Mouse (Mus musculus) inflammation-experienced regulatory T-cells, adult 6 months (primary cell): ENCODE data around the gene Mcat. TPM values are rescaled to one million over a fixed set of nuclear protein-coding genes. Genes with fewer than 3 reads are reported as not detected.

Source experiments
- ATAC-seq: one replicate; pipeline ENCODE4 v1.8.0; 2017
- polyA plus RNA-seq, 3 experiments: library from polyadenylated mRNA; unstranded; fragments of 100-300 nt; shearing (Covaris generic); gene quantifications; one replicate each; pipeline ENCODE4 v1.2.1; 2017

Gene Mcat
- polyA plus RNA-seq, 3 experiments from 2014 or later, result 3.0 to 5.2 (median 4.1) TPM

- ATAC-seq, result no peak
Observed at GRCm38 (mm10) chr15:83575543-83575942, 12.0 kb upstream of the Mcat start.

- ATAC-seq, result no peak
Observed at GRCm38 (mm10) chr15:83574731-83575351, 11.3 kb upstream of the Mcat start.

GRCm38 (mm10) chr15:83573606-83574005 is 10.0 kb upstream of the Mcat start:
- ATAC-seq, result no peak

- no peak for ATAC-seq
Observed at GRCm38 (mm10) chr15:83572132-83572531, 8.5 kb upstream of the Mcat start.

GRCm38 (mm10) chr15:83571636-83572035 is 8.0 kb upstream of the Mcat start:
- no peak for ATAC-seq

GRCm38 (mm10) chr15:83570641-83571040 is 7.1 kb upstream of the Mcat start:
- no peak for ATAC-seq

GRCm38 (mm10) chr15:83569682-83570081 is 6.1 kb upstream of the Mcat start:
- ATAC-seq, result peak; percentile 54

GRCm38 (mm10) chr15:83568544-83568943 is 5.0 kb upstream of the Mcat start:
- no peak for ATAC-seq

GRCm38 (mm10) chr15:83567728-83568127 is 4.1 kb upstream of the Mcat start:
- ATAC-seq, result no peak

GRCm38 (mm10) chr15:83566006-83566405 is 2.4 kb upstream of the Mcat start:
- ATAC-seq, result no peak

- no peak for ATAC-seq
Observed at GRCm38 (mm10) chr15:83565434-83565833, 1.8 kb upstream of the Mcat start.

- ATAC-seq, result peak; percentile 35
Observed at GRCm38 (mm10) chr15:83563857-83564651, 467 bp upstream of the Mcat start.

- ATAC-seq, result peak; percentile 88
Observed at GRCm38 (mm10) chr15:83562626-83563270, 839 bp downstream of the Mcat start.

GRCm38 (mm10) chr15:83560941-83561477 is 2.6 kb downstream of the Mcat start:
- ATAC-seq, result no peak

- ATAC-seq, result peak; percentile 91
Observed at GRCm38 (mm10) chr15:83555161-83555974, 8.2 kb downstream of the Mcat start.

GRCm38 (mm10) chr15:83553831-83554230 is 9.8 kb downstream of the Mcat start:
- ATAC-seq, result no peak

- no peak for ATAC-seq
Observed at GRCm38 (mm10) chr15:83550137-83550536, 13.4 kb downstream of the Mcat start.

GRCm38 (mm10) chr15:83547144-83547543 is 16.4 kb downstream of the Mcat start:
- ATAC-seq, result no peak

- no peak for ATAC-seq
Observed at GRCm38 (mm10) chr15:83546029-83546428, 17.6 kb downstream of the Mcat start.

- no peak for ATAC-seq
Observed at GRCm38 (mm10) chr15:83541647-83542287, 21.8 kb downstream of the Mcat start.

GRCm38 (mm10) chr15:83539905-83540304 is 23.7 kb downstream of the Mcat start:
- ATAC-seq, result no peak

- ATAC-seq, result no peak
Observed at GRCm38 (mm10) chr15:83538855-83539254, 24.7 kb downstream of the Mcat start.
